Mouse (Mus musculus) T-helper 2 cell (primary cell): ENCODE data around the gene Ube2l6.
"Not testable (repeated sequence)": the region's sequence is repeated elsewhere in the genome, so short reads cannot be mapped to it uniquely, and the experiment has no call there.

Experiments
- in situ Hi-C: fragments of 300-600 bp; cut with MboI, MseI; formaldehyde crosslinking; loops from one replicate; pipeline ENCODE4 v1.15.1; 2025; ENCODE audit warnings: high pct_unique_total_duplicates

Gene Ube2l6

GRCm38 (mm10) chr2:84793154-84793553 lies 5.5 kb upstream of the Ube2l6 start:
- in situ Hi-C loops = no loop called here

- in situ Hi-C loops = no loop called here
These were observed 4.8 kb upstream of the Ube2l6 start for GRCm38 (mm10) chr2:84793871-84794270.

GRCm38 (mm10) chr2:84797833-84798492 lies 665 bp upstream of the Ube2l6 start:
- in situ Hi-C loops = no loop called here

GRCm38 (mm10) chr2:84799041-84799561 lies 473 bp downstream of the Ube2l6 start:
- in situ Hi-C loops = no loop called here

GRCm38 (mm10) chr2:84800304-84800703 lies 1.7 kb downstream of the Ube2l6 start:
- in situ Hi-C loops = no loop called here

- in situ Hi-C loops = not testable (repeated sequence)
These were observed 2.6 kb downstream of the Ube2l6 start for GRCm38 (mm10) chr2:84801223-84801622.

- in situ Hi-C loops = no loop called here
These were observed 5.3 kb downstream of the Ube2l6 start for GRCm38 (mm10) chr2:84803963-84804362.

- in situ Hi-C loops = no loop called here
These were observed 7.9 kb downstream of the Ube2l6 start for GRCm38 (mm10) chr2:84806546-84806945.

GRCm38 (mm10) chr2:84809330-84809729 lies 10.7 kb downstream of the Ube2l6 start:
- in situ Hi-C loops = no loop called here

GRCm38 (mm10) chr2:84810526-84810885 lies 11.9 kb downstream of the Ube2l6 start:
- in situ Hi-C loops = no loop called here

- in situ Hi-C loops = no loop called here
These were observed 12.4 kb downstream of the Ube2l6 start for GRCm38 (mm10) chr2:84810886-84811577.

- in situ Hi-C loops = no loop called here
These were observed 13.3 kb downstream of the Ube2l6 start for GRCm38 (mm10) chr2:84811880-84812279.

GRCm38 (mm10) chr2:84812676-84813075 lies 14.0 kb downstream of the Ube2l6 start:
- in situ Hi-C loops = no loop called here

GRCm38 (mm10) chr2:84819861-84820260 lies 21.2 kb downstream of the Ube2l6 start:
- in situ Hi-C loops = no loop called here

GRCm38 (mm10) chr2:84822552-84822951 lies 23.9 kb downstream of the Ube2l6 start, which contains the start of gene Smtnl1:
Gene Smtnl1 (minus strand): TSS chr2:84822652.
- in situ Hi-C loops = no loop called here

GRCm38 (mm10) chr2:84823237-84823636 lies 24.6 kb downstream of the Ube2l6 start:
- in situ Hi-C loops = no loop called here

- in situ Hi-C loops = no loop called here
These were observed 28.1 kb downstream of the Ube2l6 start, which contains the start of gene Timm10 for GRCm38 (mm10) chr2:84826488-84827282. Gene Timm10 (plus strand): TSS chr2:84826997.

GRCm38 (mm10) chr2:84827283-84827920 lies 28.8 kb downstream of the Ube2l6 start:
- in situ Hi-C loops = no loop called here

- in situ Hi-C loops = loop anchor here (10.0 kb wide), 1 partner anchor 53 kb away; the partner anchor contains the start of gene Rtn4rl2
These were observed 33.2 kb downstream of the Ube2l6 start for GRCm38 (mm10) chr2:84831666-84832391.

GRCm38 (mm10) chr2:84837107-84837506 lies 38.5 kb downstream of the Ube2l6 start:
- in situ Hi-C loops = loop anchor here (5.0 to 10.0 kb wide), 2 partner anchors 48 to 200 kb away; partner anchors contain the start of genes P2rx3, Rtn4rl2 and Ssrp1
